Comparison of ENCODE assay signal across 8 mouse cellular contexts in genomic region chr6:72098691-72099090, GRCm38 (mm10). TPM values are rescaled to one million over a fixed set of nuclear protein-coding genes. Genes with fewer than 3 reads are reported as not detected.
DNase-seq lines count a peak whose midpoint lies in the region; ATAC-seq and TF ChIP-seq lines count a peak whose summit lies in the region.

No protein-coding gene starts in this region.

- peak overlapping the region; percentile 79 for H3K4me3 ChIP-seq in heart, adult 2 months
- peak overlapping the region; percentile 72; the same call in 1 of the 2 replicates for H3K4me3 ChIP-seq in hindbrain, embryonic 11.5 days (ENCODE audit: low read depth, low read length)
- H3K4me3 ChIP-seq in midbrain, embryonic 10.5 days: peak overlapping the region; percentile 81

- TF ChIP-seq POLR2A in heart, adult 2 months (IDR thresholded peaks at IDR 0.05; ENCODE audit: insufficient read depth, low read depth, low read length): no peak

- TF ChIP-seq EP300 in heart, adult 2 months (IDR thresholded peaks at IDR 0.05; ENCODE audit: insufficient read depth, low read depth, low read length): no peak

- no peak for ATAC-seq in hindbrain, embryonic 11.5 days (ENCODE audit: low FRiP score)

- H3K4me2 ChIP-seq in hindbrain, embryonic 11.5 days (replicated peaks; ENCODE audit: low read depth, low read length): peak overlapping the region; percentile 97

- peaks cover 2% of the 10 kb centered on the region for H3K4me1 ChIP-seq in heart, adult 2 months (ENCODE audit: control insufficient read depth, insufficient read depth, low read length)
- H3K4me1 ChIP-seq in hindbrain, embryonic 11.5 days (replicated peaks; ENCODE audit: control insufficient read depth, insufficient read depth, low read length): 0 out of 2 replicates have a peak, but pooled peaks cover 6% of the 10 kb centered on the region
- H3K4me1 ChIP-seq in midbrain, embryonic 10.5 days: peaks cover 46% of the 10 kb centered on the region

- H3K79me2 ChIP-seq in heart, adult 2 months (replicated peaks; ENCODE audit: control insufficient read depth, insufficient read depth, low read length): 0 out of 2 replicates have a peak, but pooled peaks cover 3% of the 10 kb centered on the region

- no peaks in the 10 kb centered on the region for H3K27me3 ChIP-seq in heart, adult 2 months (ENCODE audit: control insufficient read depth, insufficient read depth, low read length)
- H3K27me3 ChIP-seq in hindbrain, embryonic 11.5 days (ENCODE audit: control insufficient read depth, insufficient read depth, low read length): no peaks in the 10 kb centered on the region
- H3K27me3 ChIP-seq in midbrain, embryonic 10.5 days (ENCODE audit: low read depth, poor library complexity, severe bottlenecking): no peaks in the 10 kb centered on the region

- H3K27ac ChIP-seq in heart, adult 2 months: no peak overlapping the region; the same call in 1 of the 2 replicates
- H3K27ac ChIP-seq in hindbrain, embryonic 11.5 days (ENCODE audit: low read depth, low read length): no peak overlapping the region
- 0 out of 2 replicates have a peak overlapping the region, but pooled peaks have one; percentile 93 for H3K27ac ChIP-seq in midbrain, embryonic 10.5 days (replicated peaks)

- peak; percentile 36 for TF ChIP-seq CTCF in heart, adult 2 months (IDR thresholded peaks at IDR 0.05)

- 41% methylated on average over 2 of the region's 2 CpGs for WGBS in heart, adult 2 months
- 43% methylated on average over 2 of the region's 2 CpGs for WGBS in hindbrain, embryonic 11.5 days
- WGBS in midbrain, embryonic 10.5 days: 42% methylated on average over 2 of the region's 2 CpGs

- no peak overlapping the region for H3K9ac ChIP-seq in heart, adult 2 months (ENCODE audit: low read depth, low read length)
- H3K9ac ChIP-seq in hindbrain, embryonic 11.5 days (ENCODE audit: low read depth, low read length): no peak overlapping the region

- no peak for DNase-seq in heart, adult 2 months
- DNase-seq in heart, adult 11 months: no peak
- DNase-seq in thymus, postnatal 25 days: peak; percentile 11
- DNase-seq in thymus, postnatal 36 days: no peak
- DNase-seq in hindbrain, embryonic 11.5 days (ENCODE audit: low spot score): peak; percentile 34
- no peak for DNase-seq in midbrain, embryonic 10.5 days (ENCODE audit: low spot score)
- DNase-seq in gastrocnemius, postnatal 14 days: no peak
- no peak for DNase-seq in thymus, postnatal 10 days (ENCODE audit: low spot score in 2 of 2)

- H3K36me3 ChIP-seq in heart, adult 2 months (ENCODE audit: control insufficient read depth, insufficient read depth, low read length): no peaks in the 10 kb centered on the region
- no peaks in the 10 kb centered on the region for H3K36me3 ChIP-seq in hindbrain, embryonic 11.5 days (ENCODE audit: control insufficient read depth, insufficient read depth, low read length)
- H3K36me3 ChIP-seq in midbrain, embryonic 10.5 days: no peaks in the 10 kb centered on the region

- H3K9me3 ChIP-seq in hindbrain, embryonic 11.5 days (ENCODE audit: control insufficient read depth, low read length): no peaks in the 10 kb centered on the region
- H3K9me3 ChIP-seq in midbrain, embryonic 10.5 days (replicated peaks): no peaks in the 10 kb centered on the region

- intact Hi-C loops in heart, adult 2 months (cut with DNase I): loop anchor here (5.0 kb wide), 1 partner anchor 116 kb away; no protein-coding TSS in a partner anchor
- intact Hi-C loops in gastrocnemius, postnatal 14 days (cut with DNase I; ENCODE audit: low total_unique reads): loop anchor here (10.0 kb wide), 1 partner anchor 154 kb away; no protein-coding TSS in a partner anchor

RNA-seq across cellular contexts. Expression of gene St3gal5, which starts 1.3 kb away (rescaled TPM):
- total RNA-seq in heart, adult 2 months (2021): 10 to 100 TPM; 67.6 to 78.4 TPM
- polyA plus RNA-seq in heart, adult 2 months (2012; rRNA removed): 39.7 and 50.8 TPM in 2 replicates
- polyA plus RNA-seq in hindbrain, embryonic 11.5 days (2014; fragmentation: Nextera tagmentation; extraction: Ambion mirVana): 44.0 and 50.4 TPM in 2 replicates
- polyA plus RNA-seq in midbrain, embryonic 10.5 days (2016; fragmentation: Nextera tagmentation; extraction: Ambion mirVana): 39.1 and 40.0 TPM in 2 replicates
- 10 to 100 TPM; 83.7 to 88.8 TPM for total RNA-seq in gastrocnemius, postnatal 14 days (2021)

Comparison
In these comparisons a context has a peak if more than half of its experiments do, and no peak if none do; other contexts are left out.
1. DNase-seq: peak in thymus, postnatal 25 days (single experiment) and hindbrain, embryonic 11.5 days (single experiment); none in heart, adult 2 months (0 of 2), heart, adult 11 months (single experiment), thymus, postnatal 36 days (0 of 2), midbrain, embryonic 10.5 days (single experiment), gastrocnemius, postnatal 14 days (single experiment) and thymus, postnatal 10 days (0 of 2).
2. Peak in every context shown above with its lines, with median percentiles within 50 percentile points of each other: H3K4me3 ChIP-seq.